8 mouse cellular contexts compared by ENCODE assay signal in the genomic region with DNA sequence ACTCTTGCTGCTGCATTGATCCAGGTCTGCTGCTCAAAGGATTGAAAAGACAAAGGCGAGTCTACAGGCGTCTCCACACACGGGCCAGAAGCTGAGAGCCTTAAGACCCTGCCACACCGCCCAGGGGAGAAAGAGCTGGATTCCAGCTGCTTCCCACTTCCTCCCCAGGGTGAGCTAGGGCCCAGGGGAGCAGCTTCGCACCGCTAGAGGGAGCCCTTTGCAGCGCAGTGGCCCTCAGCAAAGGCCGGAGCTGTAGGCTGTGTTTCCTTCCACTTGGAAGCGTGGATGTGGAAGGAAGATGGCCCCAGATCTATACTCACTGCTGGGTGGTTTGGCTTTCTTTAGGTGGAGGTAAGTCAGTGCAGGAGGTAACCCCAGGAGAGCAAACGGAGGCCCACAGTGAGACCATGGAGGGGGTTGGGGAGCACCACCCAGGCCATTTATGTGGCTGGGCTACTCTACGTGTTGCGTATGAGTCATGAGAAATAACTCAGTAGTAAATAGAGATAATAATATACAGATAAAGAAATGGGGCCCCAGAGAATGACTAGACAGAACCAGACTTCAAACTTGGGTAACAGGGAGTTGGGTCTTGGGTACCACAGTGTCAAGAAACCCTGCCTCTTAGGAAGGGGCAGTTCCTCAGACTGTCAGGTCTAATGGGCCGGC. TPM values are rescaled to one million over a fixed set of nuclear protein-coding genes. Genes with fewer than 3 reads are reported as not detected.
DNase-seq lines count a peak whose midpoint lies in the region; ATAC-seq lines count a peak whose summit lies in the region.

No protein-coding gene starts in this region.

- H3K4me2 ChIP-seq in limb, embryonic 11.5 days (ENCODE audit: low read depth, severe bottlenecking): no peak overlapping the region; the same call in 1 of the 2 replicates
- H3K4me2 ChIP-seq in midbrain, embryonic 14.5 days (ENCODE audit: low read length): no peak overlapping the region

- no peaks in the 10 kb centered on the region for H3K9me3 ChIP-seq in limb, embryonic 11.5 days (ENCODE audit: control insufficient read depth, low read length)
- 0 out of 2 replicates have a peak, but pooled peaks cover 3% of the 10 kb centered on the region for H3K9me3 ChIP-seq in midbrain, embryonic 14.5 days (ENCODE audit: control insufficient read depth, low read length)

- H3K36me3 ChIP-seq in limb, embryonic 11.5 days (ENCODE audit: control insufficient read depth, insufficient read depth, low read length): no peaks in the 10 kb centered on the region
- H3K36me3 ChIP-seq in midbrain, embryonic 14.5 days (ENCODE audit: control insufficient read depth, insufficient read depth, low read length): no peaks in the 10 kb centered on the region

- WGBS in limb, embryonic 11.5 days: 38% methylated on average over 13 of the region's 13 CpGs
- WGBS in midbrain, embryonic 14.5 days: 30% methylated on average over 13 of the region's 13 CpGs

- no peak overlapping the region for H3K4me3 ChIP-seq in limb, embryonic 11.5 days (ENCODE audit: low read depth, low read length)
- H3K4me3 ChIP-seq in midbrain, embryonic 14.5 days (replicated peaks; ENCODE audit: low read depth, low read length): no peak overlapping the region

- peaks cover 3% of the 10 kb centered on the region; the same call in 1 of the 2 replicates for H3K4me1 ChIP-seq in limb, embryonic 11.5 days (ENCODE audit: control insufficient read depth, insufficient read depth, low read length)
- H3K4me1 ChIP-seq in midbrain, embryonic 14.5 days (ENCODE audit: control insufficient read depth, insufficient read depth, low read length): no peaks in the 10 kb centered on the region

- H3K27ac ChIP-seq in limb, embryonic 11.5 days (replicated peaks; ENCODE audit: low read depth, low read length): no peak overlapping the region
- H3K27ac ChIP-seq in midbrain, embryonic 14.5 days (replicated peaks; ENCODE audit: low read depth, low read length): no peak overlapping the region

- H3K27me3 ChIP-seq in limb, embryonic 11.5 days (ENCODE audit: control insufficient read depth, insufficient read depth, low read length): no peaks in the 10 kb centered on the region
- H3K27me3 ChIP-seq in midbrain, embryonic 14.5 days (ENCODE audit: control insufficient read depth, insufficient read depth, low read length): no peaks in the 10 kb centered on the region

- ATAC-seq in limb, embryonic 11.5 days (ENCODE audit: insufficient number of reproducible peaks, low FRiP score, low TSS enrichment, low read depth): 0 out of 2 replicates have a peak, but pooled peaks have one; percentile 56
- ATAC-seq in midbrain, embryonic 14.5 days (ENCODE audit: low FRiP score, low TSS enrichment): no peak

- DNase-seq in 3T3-L1 (ENCODE audit: low read depth, low spot score): peak; percentile 67
- DNase-seq in adrenal gland, adult (ENCODE audit: inconsistent age in 2 of 2, low spot score in 1 of 2): peak; percentile 84 to 94
- peak; percentile 63 for DNase-seq in embryo, embryonic 11.5 days (ENCODE audit: low read depth, low spot score)
- peak; percentile 98 for DNase-seq in heart, adult 11 months
- DNase-seq in kidney, adult 18-20 months: peak; percentile 86
- DNase-seq in limb, embryonic 11.5 days (ENCODE audit: low spot score): peak; percentile 83
- peak; percentile 77 for DNase-seq in midbrain, embryonic 14.5 days
- DNase-seq in spleen, postnatal 36 days (ENCODE audit: low spot score in 2 of 2): peak; percentile 51 to 62

- H3K9ac ChIP-seq in limb, embryonic 11.5 days (ENCODE audit: low read length): peak overlapping the region; percentile 38; the same call in 1 of the 2 replicates
- H3K9ac ChIP-seq in midbrain, embryonic 14.5 days (replicated peaks; ENCODE audit: low read length): no peak overlapping the region

RNA-seq across cellular contexts. Expression of a gene that starts 39.5 kb away (rescaled TPM):
- 1.4 and 1.5 TPM in 2 replicates for polyA plus RNA-seq in limb, embryonic 11.5 days (2014; fragmentation: Nextera tagmentation; extraction: Ambion mirVana)
- polyA plus RNA-seq in midbrain, embryonic 14.5 days (2014; fragmentation: Nextera tagmentation; extraction: Ambion mirVana): 2.3 and 3.1 TPM in 2 replicates

RNA-seq across cellular contexts. Expression of a gene that starts 52.3 kb away (rescaled TPM):
- not detected in 2 replicates for polyA plus RNA-seq in limb, embryonic 11.5 days (2014; fragmentation: Nextera tagmentation; extraction: Ambion mirVana)
- not detected in 2 replicates for polyA plus RNA-seq in midbrain, embryonic 14.5 days (2014; fragmentation: Nextera tagmentation; extraction: Ambion mirVana)

RNA-seq across cellular contexts. Expression of a gene that starts 57.0 kb away (rescaled TPM):
- polyA plus RNA-seq in limb, embryonic 11.5 days (2014; fragmentation: Nextera tagmentation; extraction: Ambion mirVana): 5.4 and 6.7 TPM in 2 replicates
- 4.3 and 7.2 TPM in 2 replicates for polyA plus RNA-seq in midbrain, embryonic 14.5 days (2014; fragmentation: Nextera tagmentation; extraction: Ambion mirVana)
